Mouse (Mus musculus) ES-Bruce4 (cell line): ENCODE measurements around the gene Bag6. TPM values are rescaled to one million over a fixed set of nuclear protein-coding genes. Genes with fewer than 3 reads are reported as not detected.

Source experiments
- H3K27ac ChIP-seq: 2 replicates; pipeline ENCODE4 v1.5.1; 2012; ENCODE audit warnings: low read length, inconsistent platforms; ENCODE audit not compliant: insufficient read depth
- H3K27me3 ChIP-seq: 2 replicates; pipeline ENCODE4 v1.6.1; 2012; ENCODE audit warnings: mild to moderate bottlenecking, low read length, inconsistent platforms; ENCODE audit not compliant: control insufficient read depth, poor library complexity, insufficient read depth, severe bottlenecking
- H3K36me3 ChIP-seq: 2 replicates; pipeline ENCODE4 v1.6.1; 2012; ENCODE audit warnings: inconsistent platforms, mild to moderate bottlenecking, low read length, moderate library complexity; ENCODE audit not compliant: control insufficient read depth, poor library complexity, insufficient read depth, severe bottlenecking
- H3K4me1 ChIP-seq: one replicate; pipeline ENCODE4 v1.8.1; 2011; ENCODE audit warnings: low read length; ENCODE audit not compliant: control insufficient read depth, insufficient read depth
- H3K4me3 ChIP-seq: 2 replicates; pipeline ENCODE4 v1.5.1; 2011; ENCODE audit warnings: low read depth, mild to moderate bottlenecking, low read length
- H3K9ac ChIP-seq: 2 replicates; pipeline ENCODE4 v1.6.1; 2012; ENCODE audit warnings: low read depth, mild to moderate bottlenecking, inconsistent platforms; ENCODE audit not compliant: poor library complexity, severe bottlenecking
- H3K9me3 ChIP-seq: replicated peaks from 2 replicates; pipeline ENCODE4 v1.6.1; 2012; ENCODE audit warnings: mild to moderate bottlenecking, low read length, inconsistent platforms; ENCODE audit not compliant: control insufficient read depth, poor library complexity, insufficient read depth, severe bottlenecking
- CTCF ChIP-seq: IDR thresholded peaks from one replicate; pipeline ENCODE4 v1.8.1; 2011; ENCODE audit warnings: low read depth, low read length
- EP300 ChIP-seq: IDR thresholded peaks from 2 replicates; pipeline ENCODE4 v1.6.1; 2011; ENCODE audit warnings: low read depth, low read length; ENCODE audit not compliant: insufficient read depth
- POLR2A ChIP-seq: IDR thresholded peaks from one replicate; pipeline ENCODE4 v1.8.1; 2011; ENCODE audit warnings: low read length; ENCODE audit not compliant: insufficient read depth
- polyA plus RNA-seq: library from polyadenylated mRNA; stranded (reverse); fragments of >200 nt; gene quantifications from 2 replicates; pipeline ENCODE4 v1.2.4, GENCODE M21; 2011; ENCODE audit warnings: low read depth; ENCODE audit not compliant: missing spikeins, insufficient read depth, insufficient read length

The Bag6 gene
- polyA plus RNA-seq, 1 experiment = 231 TPM

DNA sequence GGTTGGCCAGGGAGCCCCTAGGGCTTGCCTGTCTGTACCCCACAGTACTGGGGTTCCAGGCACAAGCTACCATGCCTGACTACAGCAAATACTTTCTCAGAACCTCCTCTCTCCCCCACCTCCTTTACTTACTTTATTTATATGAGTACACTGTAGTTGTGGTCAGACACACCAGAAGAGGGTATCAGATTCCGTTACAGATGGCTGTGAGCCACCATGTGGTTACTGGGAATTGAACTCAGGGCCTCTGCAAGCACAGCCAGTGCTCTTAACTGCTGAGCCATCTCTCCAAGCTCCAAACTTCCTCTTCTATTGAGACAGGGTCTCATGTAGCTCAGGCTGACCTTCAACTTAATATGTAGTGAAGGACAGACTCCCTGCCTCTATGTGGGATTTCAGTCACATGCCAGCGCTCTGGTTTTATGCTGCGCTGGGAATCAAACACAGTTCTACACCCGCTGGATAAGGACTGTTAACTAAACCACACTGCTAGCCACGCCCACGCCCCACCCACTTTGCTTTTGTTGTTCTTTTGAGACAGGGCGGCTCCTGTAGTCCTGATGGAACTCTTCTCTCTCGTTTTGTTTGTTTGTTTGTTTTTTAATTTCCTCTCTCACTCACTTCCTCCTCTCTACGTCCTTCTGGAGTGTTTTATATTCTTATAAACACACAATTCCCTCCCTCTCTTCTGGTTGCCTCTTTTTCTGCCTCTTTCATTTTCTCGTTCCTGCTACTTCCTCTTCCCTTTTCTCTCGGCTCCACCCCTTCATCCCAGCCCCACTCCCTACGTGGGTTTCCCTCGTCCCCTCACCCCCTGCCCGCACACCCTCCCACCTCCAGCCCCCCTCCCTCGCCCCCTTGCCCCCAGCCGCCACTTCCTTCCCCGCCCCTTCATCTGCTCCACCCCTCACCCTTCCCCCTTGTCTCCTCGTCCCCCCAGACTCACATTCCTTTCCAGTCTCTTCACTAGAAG is 50.9 kb downstream of the Bag6 start:
- Histone ChIP-seq H3K36me3 (no peaks in the 10 kb centered on the region), H3K27ac (peak overlapping the region; percentile 32; the same call in 1 of the 2 replicates), H3K9me3 (no peaks in the 10 kb centered on the region), H3K4me1 (no peaks in the 10 kb centered on the region), H3K27me3 (no peaks in the 10 kb centered on the region), H3K4me3 (peak overlapping the region; percentile 45), H3K9ac (no peak overlapping the region)
- TF ChIP-seq CTCF (no peak), EP300 (no peak), POLR2A (no peak)

DNA sequence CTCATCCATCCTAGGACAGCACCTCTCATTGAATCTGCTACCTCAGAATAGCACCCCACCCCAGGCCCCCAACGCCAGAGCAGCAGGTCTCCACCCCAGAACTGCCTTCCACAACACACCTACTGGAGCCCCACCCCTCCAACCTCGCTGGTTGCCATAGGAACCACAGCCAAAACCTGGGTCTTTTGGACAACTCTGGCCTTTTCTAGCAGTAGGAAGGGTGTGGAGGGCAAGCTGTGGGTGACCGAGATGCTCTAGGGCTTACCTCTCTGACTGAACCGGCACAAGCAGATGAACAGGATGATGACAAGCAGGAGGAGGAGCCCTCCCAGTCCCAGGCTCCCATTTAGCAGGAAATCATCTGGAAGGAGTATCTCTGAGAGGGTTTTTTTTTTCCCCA is 51.7 kb downstream of the Bag6 start:
- H3K4me3 ChIP-seq = peak overlapping the region; percentile 6
- no peak overlapping the region for H3K9ac ChIP-seq
- TF ChIP-seq POLR2A = no peak
- TF ChIP-seq EP300 = no peak
- no peak for TF ChIP-seq CTCF

DNA sequence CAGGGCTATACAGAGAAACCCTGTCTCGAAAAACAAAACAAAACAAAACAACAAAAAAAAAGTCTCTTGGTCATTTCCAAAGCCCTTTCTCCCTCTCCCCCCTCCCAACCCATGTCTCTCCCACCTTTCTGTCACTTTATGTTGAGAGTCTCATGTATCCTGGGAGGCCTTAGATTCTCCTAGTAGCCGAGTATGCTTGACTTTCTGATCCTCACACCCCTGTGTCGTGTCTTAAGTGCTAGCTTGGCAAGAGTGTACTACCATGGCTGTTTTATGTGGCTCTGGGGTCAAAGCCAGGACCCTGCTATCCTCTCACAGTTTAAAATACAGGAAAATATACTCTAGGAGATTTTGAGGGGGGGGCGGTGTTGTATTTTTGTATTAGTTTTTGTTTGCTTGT is 52.4 kb downstream of the Bag6 start:
- Histone ChIP-seq H3K4me1 (no peaks in the 10 kb centered on the region), H3K27ac (0 out of 2 replicates have a peak overlapping the region, but pooled peaks have one; percentile 21), H3K9me3 (no peaks in the 10 kb centered on the region), H3K9ac (no peak overlapping the region; the same call in 1 of the 2 replicates), H3K4me3 (no peak overlapping the region), H3K27me3 (no peaks in the 10 kb centered on the region), H3K36me3 (no peaks in the 10 kb centered on the region)
- no peak for TF ChIP-seq POLR2A

More for the DNA sequence above, 51.7 kb downstream of the Bag6 start:
- Histone ChIP-seq H3K27ac (0 out of 2 replicates have a peak overlapping the region, but pooled peaks have one; percentile 1), H3K27me3 (no peaks in the 10 kb centered on the region), H3K9me3 (no peaks in the 10 kb centered on the region), H3K4me1 (no peaks in the 10 kb centered on the region), H3K36me3 (no peaks in the 10 kb centered on the region)

DNA sequence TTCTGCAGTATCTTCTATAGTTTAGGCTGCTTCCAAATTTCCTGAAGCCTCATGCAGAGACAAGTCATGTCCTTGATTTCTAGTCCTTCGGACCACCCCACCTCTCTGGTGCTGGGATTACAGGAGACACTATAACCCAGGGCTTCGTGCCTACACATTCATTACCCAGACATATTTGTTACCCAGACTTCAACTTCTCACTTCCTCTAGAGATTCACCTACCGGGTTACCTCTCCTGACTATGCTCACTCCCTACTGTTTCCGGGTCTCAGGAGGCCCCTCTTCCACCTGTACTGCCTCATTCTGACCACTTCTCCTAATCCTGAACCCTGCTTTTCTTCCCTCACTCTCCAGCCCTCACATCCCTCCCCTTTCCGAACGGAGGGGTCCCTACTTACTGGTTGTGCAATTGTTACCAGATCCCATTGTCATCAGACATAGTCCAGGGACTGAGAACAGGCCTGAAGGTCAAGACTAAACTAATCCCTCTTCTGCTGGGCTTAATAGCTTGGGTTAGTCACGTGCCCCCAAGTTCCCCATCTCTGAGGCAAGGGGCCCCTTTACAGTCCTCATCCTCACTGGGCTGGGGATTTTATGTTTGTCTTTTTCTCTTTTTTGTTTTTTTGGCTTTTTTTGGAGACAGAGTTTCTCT is 53.1 kb downstream of the Bag6 start, which contains the start of gene Lst1:
Lst1 (minus strand) TSS at position 481 of the 652 bp plus-strand sequence.
- no peaks in the 10 kb centered on the region for H3K9me3 ChIP-seq
- H3K9ac ChIP-seq = no peak within 1 kb of the TSS; the same call in 1 of the 2 replicates
- no peaks in the 10 kb centered on the region for H3K4me1 ChIP-seq
- H3K36me3 ChIP-seq = no peaks in the 10 kb centered on the region
- TF ChIP-seq POLR2A (no peak), EP300 (no peak), CTCF (no peak)
- H3K27ac ChIP-seq = 0 out of 2 replicates have a peak within 1 kb of the TSS, but pooled peaks have one; percentile 21
- no peak within 1 kb of the TSS for H3K4me3 ChIP-seq
- no peaks in the 10 kb centered on the region for H3K27me3 ChIP-seq

DNA sequence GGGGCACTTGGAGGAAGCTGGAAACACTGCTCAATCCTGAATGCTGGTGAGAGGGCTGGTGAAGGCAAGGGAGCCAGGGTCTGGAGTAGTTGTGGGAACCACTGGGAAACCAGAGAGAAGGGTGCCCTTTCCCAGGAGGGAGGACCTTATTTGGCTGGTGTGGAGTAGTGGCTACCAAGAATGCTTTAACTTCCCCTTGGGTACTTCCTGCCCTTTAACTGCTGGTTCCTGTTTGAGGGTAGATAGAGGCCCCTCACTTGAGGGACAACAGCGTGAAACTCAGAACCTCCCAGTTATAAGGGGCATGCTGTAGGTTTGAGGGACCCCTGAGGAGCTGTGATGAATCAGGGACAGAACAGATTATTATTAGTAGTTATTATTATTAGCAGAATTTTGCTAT is 54.2 kb downstream of the Bag6 start:
- Histone ChIP-seq H3K4me1 (no peaks in the 10 kb centered on the region), H3K27me3 (no peaks in the 10 kb centered on the region), H3K36me3 (no peaks in the 10 kb centered on the region), H3K4me3 (no peak overlapping the region), H3K9ac (no peak overlapping the region), H3K27ac (no peak overlapping the region), H3K9me3 (no peaks in the 10 kb centered on the region)
- TF ChIP-seq EP300 (no peak), POLR2A (no peak), CTCF (no peak)
